Mouse (Mus musculus): ENCODE results near the gene Gm5890. TPM values are rescaled to one million over a fixed set of nuclear protein-coding genes. Genes with fewer than 3 reads are reported as not detected.
"Not testable (repeated sequence)": the region's sequence is repeated elsewhere in the genome, so short reads cannot be mapped to it uniquely, and the experiment has no call there.

Gene Gm5890
- polyA plus RNA-seq (2012; rRNA removed): not detected in 2 replicates

GRCm38 (mm10) chr7:20262734-20263133 is at the start of gene Gm5890:
TSS of gene Gm5890 (minus strand) at chr7:20262834.
- not testable (repeated sequence) for H3K4me1 ChIP-seq (ENCODE audit: control insufficient read depth, insufficient read depth, low read length); H3K36me3 ChIP-seq (ENCODE audit: control insufficient read depth, insufficient read depth, low read length)
- WGBS: no CpG with 5 or more reads among the region's 3 CpGs

GRCm38 (mm10) chr7:20233728-20234127 is 28.9 kb downstream of the Gm5890 start, which contains the start of gene Gm4498:
TSS of gene Gm4498 (minus strand) at chr7:20233828.
- not testable (repeated sequence) for H3K27ac ChIP-seq (ENCODE audit: insufficient read depth, low read depth, low read length); H3K36me3 ChIP-seq (ENCODE audit: control insufficient read depth, insufficient read depth, low read length); H3K27me3 ChIP-seq (replicated peaks; ENCODE audit: control insufficient read depth, insufficient read depth, low read length); DNase-seq; H3K4me3 ChIP-seq (ENCODE audit: insufficient read depth, low read depth, low read length); H3K4me1 ChIP-seq (ENCODE audit: control insufficient read depth, insufficient read depth, low read length)
- no CpG with 5 or more reads among the region's 2 CpGs for WGBS

More at GRCm38 (mm10) chr7:20262734-20263133, at the start of gene Gm5890:
- not testable (repeated sequence) for H3K27me3 ChIP-seq (replicated peaks; ENCODE audit: control insufficient read depth, insufficient read depth, low read length); H3K27ac ChIP-seq (ENCODE audit: insufficient read depth, low read depth, low read length); DNase-seq; H3K4me3 ChIP-seq (ENCODE audit: insufficient read depth, low read depth, low read length)

Other genes starting within 250 kb of the Gm5890 start
- not detected in 2 replicates for gene Vmn1r91, start 163.2 kb downstream of the Gm5890 start, polyA plus RNA-seq (2012; rRNA removed)
- not detected in 2 replicates for gene Gm16442, start 140.3 kb downstream of the Gm5890 start, polyA plus RNA-seq (2012; rRNA removed)
- gene Vmn1r93, start 123.7 kb downstream of the Gm5890 start, polyA plus RNA-seq (2012; rRNA removed): not detected in 2 replicates
- gene Vmn1r94, start 94.5 kb downstream of the Gm5890 start, polyA plus RNA-seq (2012; rRNA removed): not detected in 2 replicates
- not detected in 2 replicates for gene Vmn1r95, start 69.1 kb downstream of the Gm5890 start, polyA plus RNA-seq (2012; rRNA removed)
- gene Gm6164, start 57.2 kb downstream of the Gm5890 start, polyA plus RNA-seq (2012; rRNA removed): not detected in 2 replicates
- not detected in 2 replicates for gene Gm4498, start 29.0 kb downstream of the Gm5890 start, polyA plus RNA-seq (2012; rRNA removed)
- not detected in 2 replicates for gene Gm4133, start 71.2 kb upstream of the Gm5890 start, polyA plus RNA-seq (2012; rRNA removed)
- not detected in 2 replicates for gene Gm5728, start 112.6 kb upstream of the Gm5890 start, polyA plus RNA-seq (2012; rRNA removed)
- gene Vmn1r100, start 155.1 kb upstream of the Gm5890 start, polyA plus RNA-seq (2012; rRNA removed): not detected in 2 replicates
- gene Vmn1r101, start 179.8 kb upstream of the Gm5890 start, polyA plus RNA-seq (2012; rRNA removed): not detected in 2 replicates
- not detected in 2 replicates for gene Gm10670, start 212.1 kb upstream of the Gm5890 start, polyA plus RNA-seq (2012; rRNA removed)
- not detected in 2 replicates for gene Vmn1r103, start 247.7 kb upstream of the Gm5890 start, polyA plus RNA-seq (2012; rRNA removed)